Mouse (Mus musculus) urinary bladder, postnatal 25 days (tissue): ENCODE data around the gene Aldh1l1.

Source experiments
- DNase-seq: peaks from one replicate; pipeline ENCODE4 v3.0.0; 2022; ENCODE audit warnings: low spot score

Gene Aldh1l1

GRCm38 (mm10) chr6:90486176-90486921, at the start of gene Aldh1l1:
TSS of gene Aldh1l1 (plus strand) at chr6:90486427.
- no peak for DNase-seq

DNA sequence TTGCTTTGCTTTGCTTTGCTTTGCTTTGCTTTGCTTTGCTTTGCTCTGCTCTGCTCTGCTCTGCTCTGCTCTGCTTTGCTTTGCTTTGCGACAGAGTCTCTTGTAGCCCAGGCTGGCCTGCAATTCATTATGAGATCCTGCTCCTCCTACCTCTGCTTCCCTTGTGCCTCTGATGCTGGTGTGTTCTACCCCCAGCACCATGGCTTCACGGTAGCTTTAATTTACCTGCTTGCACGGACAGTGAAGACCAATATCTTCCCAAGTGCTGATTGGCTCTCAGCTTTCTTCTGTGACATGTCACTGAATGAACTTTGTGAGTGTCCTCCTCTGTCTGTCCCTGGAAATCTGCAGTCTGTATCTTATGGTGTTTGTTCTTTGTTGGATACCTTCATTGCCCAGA, 49.2 kb upstream of the Aldh1l1 start:
- no peak for DNase-seq

DNA sequence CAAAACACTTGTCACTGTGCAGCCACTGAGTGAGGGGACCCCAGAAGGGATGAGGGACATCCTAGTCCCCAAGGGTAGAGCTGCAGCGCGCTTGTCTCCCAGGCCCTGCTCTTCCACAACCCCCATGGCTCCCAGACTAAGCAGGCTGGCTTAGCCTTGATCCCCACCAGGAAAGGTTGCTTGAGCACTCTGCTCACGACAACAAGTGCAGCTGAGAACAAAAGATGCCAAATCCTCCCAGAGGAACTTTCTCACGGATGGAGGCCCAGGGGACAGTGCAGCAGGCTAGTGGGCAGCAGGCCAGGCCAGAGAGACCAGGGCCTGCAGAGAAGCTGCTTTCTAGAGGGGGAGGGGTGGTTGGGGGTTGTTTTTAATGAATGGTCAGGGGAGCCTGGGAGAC, 39.3 kb upstream of the Aldh1l1 start:
- no peak for DNase-seq

GRCm38 (mm10) chr6:90450179-90450578, 36.0 kb upstream of the Aldh1l1 start:
- peak; percentile 86 for DNase-seq

DNA sequence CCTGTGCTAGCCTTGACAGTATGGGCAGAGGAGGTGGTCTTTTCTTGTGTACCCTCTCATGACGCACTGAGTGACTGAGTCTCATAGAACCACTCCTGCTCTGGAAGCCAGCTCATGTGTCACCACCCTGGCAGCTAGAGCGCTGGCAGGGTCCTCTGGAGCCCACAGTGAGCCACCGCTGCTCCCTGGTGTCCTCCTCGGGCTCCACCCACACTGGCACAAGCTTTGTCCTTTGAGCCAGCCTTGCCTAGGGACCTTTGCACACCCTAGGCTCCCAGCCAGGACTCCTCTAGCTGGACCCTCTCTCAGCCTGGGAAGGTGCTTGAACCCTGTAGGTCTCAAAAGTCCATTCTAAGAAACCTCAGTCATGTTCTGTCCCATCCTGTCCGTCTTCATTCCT, 35.5 kb upstream of the Aldh1l1 start:
- DNase-seq: no peak

GRCm38 (mm10) chr6:90451512-90451911, 34.7 kb upstream of the Aldh1l1 start:
- DNase-seq: no peak

GRCm38 (mm10) chr6:90452603-90453002, 33.6 kb upstream of the Aldh1l1 start:
- no peak for DNase-seq

GRCm38 (mm10) chr6:90453751-90454150, 32.5 kb upstream of the Aldh1l1 start:
- no peak for DNase-seq

GRCm38 (mm10) chr6:90457421-90457820, 28.8 kb upstream of the Aldh1l1 start:
- DNase-seq: no peak

DNA sequence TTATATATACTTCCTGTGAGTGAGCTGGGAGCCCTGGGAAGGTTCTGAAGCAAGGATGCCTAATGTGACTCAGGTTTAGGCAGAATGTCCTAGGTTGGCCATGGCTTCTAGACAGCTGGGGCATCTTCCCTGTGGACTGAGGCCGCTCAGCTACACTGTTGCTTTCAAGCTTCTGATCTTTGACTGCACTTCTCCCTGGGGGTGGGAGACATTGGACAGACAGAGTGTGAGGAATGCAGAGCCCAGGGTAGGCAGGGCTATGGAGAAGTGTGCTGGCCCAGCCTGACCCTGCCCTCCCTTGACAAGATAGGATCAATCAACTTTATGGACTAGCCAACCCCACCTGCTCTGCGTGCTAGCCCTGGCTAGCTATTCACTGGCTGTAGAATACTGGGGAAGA, 25.0 kb upstream of the Aldh1l1 start:
- no peak for DNase-seq

- DNase-seq: no peak
These were observed 24.5 kb upstream of the Aldh1l1 start for GRCm38 (mm10) chr6:90461771-90462170.

DNA sequence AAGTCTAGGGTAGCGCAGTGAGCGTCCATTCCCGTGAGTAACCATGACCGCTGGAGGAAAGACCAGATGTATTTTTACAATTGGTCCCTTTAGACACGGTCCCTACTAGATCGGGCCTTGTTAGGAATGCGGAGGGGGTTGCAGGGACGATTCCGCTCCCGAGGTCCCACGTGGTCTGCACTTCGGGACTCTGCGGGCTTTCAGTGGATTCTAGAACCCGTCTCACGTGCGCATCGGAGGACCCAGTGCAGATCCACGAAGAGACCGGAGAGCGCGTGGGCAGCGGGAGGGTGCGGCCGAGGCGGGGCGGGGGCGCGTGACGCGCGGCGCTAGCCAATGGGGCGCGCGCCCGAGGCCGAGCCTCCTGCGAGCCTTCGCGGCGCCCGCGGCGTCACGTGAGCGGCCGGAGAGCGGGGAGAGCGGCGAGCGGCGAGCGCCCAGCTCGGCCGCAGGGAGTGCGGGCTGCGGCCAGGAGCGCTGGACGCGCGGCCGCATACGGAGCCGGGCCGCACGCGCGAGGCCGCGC, 24.0 kb upstream of the Aldh1l1 start, which contains the start of gene Klf15:
TSS of gene Klf15 (plus strand) at position 396 of the 526 bp plus-strand sequence.
- peak; percentile 77 for DNase-seq

DNA sequence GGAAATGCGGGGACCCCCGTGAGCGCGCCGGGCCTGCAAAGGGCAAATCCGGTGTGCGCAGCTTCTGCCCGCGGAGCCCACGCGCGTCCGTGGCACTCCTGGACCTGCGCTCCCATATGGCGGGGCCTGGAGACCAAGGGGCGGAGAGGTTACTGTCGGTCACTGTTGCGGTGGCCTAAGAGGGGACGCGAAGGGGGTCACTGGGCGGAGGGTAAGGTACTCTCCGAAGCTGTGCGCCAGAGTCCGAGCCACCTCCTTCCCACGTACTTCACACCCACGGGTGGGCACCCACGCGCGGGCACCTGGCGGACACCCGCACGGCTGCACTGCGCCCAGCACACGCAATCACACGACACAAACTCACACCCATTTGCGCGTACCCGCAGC, 23.4 kb upstream of the Aldh1l1 start:
- DNase-seq: peak; percentile 15

DNA sequence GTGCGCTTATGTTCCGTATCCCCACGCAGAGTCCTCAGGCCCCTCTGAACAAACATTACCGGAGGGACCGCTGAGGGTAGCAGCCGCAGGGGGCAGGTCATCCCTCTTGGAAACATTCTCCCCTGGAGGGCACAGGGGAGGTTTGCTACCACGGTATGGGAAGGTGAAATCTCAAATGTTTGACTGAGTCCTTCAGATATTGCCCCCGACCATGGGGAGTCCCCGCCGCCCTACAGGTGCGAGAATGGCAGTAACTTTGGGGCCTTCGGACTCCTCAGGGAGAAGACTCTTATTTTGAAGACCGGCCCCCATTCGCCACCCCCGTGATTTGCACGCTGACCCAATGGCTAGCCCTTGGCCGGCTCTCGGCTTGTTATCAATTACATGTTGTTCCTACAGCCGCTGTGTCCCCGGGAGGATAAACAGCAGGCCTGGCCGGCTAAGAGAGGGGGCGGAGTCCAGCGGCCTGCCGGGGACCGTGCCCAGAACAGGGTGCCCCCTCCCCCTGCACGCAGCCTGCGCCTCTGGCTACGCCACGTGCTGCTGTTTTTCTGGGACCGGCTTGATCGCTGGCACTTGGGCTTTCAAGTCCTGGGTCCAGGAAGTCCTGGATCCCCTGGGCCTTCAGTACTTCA, 22.9 kb upstream of the Aldh1l1 start:
- DNase-seq: peak; percentile 70

DNA sequence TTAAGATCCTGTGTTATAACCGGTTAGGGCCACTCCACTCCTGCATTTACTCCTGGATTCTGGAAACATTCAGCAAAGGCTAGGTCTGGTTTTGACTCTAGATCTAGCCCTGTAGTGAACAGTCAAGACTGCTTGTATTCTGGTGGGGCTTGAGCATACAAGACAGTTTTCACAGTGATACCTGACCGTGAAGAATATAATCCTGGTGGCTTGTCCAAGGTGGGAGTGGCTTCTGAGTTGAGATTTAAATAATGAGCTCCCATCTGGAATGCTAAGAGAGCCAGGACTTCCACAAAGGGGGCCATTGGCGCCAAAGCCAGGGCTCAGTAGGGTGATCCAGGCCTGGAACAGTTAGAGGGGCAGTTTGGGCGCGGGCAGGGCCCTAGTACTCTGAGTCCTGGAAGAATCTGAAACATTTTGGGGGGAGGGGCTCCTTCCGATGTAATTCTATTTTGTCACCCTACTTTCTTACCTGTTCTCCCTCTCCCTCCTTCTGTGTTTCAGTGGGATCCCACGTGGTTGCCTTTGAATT, 22.3 kb upstream of the Aldh1l1 start:
- no peak for DNase-seq

DNA sequence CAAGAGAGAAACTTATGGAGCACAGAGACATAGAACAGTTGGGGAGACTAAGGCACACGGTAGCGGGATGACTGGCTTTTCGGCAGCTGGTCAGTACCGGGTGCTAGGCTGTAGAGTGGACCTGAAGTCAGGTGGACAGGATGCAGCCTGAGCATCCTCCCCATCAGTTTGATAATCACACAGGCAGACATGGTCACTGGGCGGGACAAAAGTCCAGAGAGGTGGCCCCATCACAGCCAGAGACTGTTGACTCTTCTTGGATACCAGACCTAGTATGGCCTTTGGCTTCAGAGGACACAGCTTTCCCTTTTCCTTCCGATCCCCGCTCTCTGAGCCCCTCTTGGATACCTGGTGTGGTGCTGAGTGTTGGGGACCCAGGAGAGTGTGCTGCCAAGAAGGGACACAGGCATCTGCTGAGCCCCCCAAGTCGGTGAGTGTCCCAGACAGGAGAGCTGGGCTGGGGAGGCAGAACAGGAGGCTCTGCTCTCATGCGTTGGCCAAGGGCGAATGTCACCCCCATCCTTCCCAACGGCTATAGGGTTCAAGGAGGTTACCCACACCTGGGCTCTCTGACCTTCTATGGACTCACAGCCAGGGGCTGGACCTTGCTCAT, 21.1 kb upstream of the Aldh1l1 start:
- no peak for DNase-seq

DNA sequence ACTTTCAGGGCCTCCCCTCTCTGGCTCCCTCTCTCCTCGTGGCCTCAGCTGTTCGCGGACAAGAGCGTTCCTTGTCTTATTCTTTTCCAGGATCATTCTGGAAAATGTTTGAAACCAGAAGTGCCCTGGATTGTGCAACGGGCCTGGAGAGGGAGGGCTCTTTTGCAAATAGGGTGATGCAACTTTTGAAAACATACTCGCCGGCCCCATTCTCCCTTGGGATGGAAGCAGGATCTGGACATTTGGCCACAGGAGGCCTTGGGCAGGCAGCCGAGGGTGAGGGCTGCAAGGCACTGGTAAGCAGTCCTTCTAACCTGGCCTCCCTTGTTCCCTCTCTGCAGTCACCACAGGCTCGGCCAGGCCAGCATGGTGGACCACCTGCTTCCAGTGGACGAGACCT, 20.1 kb upstream of the Aldh1l1 start:
- peak; percentile 24 for DNase-seq

GRCm38 (mm10) chr6:90466847-90467410, 19.3 kb upstream of the Aldh1l1 start:
- no peak for DNase-seq

DNA sequence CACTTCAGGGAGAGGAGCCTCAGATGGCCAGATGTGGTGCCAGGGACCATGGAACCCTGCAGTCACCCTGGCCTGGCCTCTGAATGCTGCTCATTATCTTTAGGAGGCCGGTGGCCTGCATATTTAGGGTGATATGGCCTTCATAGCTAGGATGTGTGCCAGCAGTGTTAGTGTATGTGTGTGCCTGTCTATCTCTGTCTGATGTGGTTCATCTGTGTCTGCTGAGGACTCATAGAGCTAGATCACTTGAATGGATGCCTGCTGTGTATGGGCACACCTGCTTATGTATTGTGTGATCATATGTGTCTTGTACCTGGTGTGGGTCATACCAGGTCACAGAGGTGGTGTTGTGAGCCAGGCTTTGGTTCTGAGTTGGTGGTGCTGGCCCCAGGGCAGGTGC, 18.0 kb upstream of the Aldh1l1 start:
- no peak for DNase-seq

DNA sequence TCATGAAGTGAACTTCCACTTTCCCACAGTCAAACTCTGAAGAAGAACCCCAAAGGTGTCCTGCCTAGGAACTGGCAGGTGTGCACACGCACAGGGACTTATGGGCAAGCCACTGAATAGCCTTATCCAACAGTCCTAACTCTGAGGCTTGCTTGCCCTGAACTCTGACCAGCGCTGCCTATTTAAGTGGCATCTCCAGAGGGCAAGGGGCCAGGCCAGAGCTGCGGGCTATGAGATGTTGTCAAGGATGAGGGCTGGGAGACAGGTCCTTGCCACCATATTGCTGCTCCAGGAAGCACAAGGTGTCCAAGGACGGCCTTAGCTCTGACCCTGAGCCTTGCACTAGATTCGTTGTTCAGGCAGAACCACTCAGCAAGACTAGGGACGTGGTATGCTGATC, 17.2 kb upstream of the Aldh1l1 start:
- DNase-seq: no peak

GRCm38 (mm10) chr6:90470255-90470654, 16.0 kb upstream of the Aldh1l1 start:
- no peak for DNase-seq

GRCm38 (mm10) chr6:90470947-90471541, 15.2 kb upstream of the Aldh1l1 start:
- DNase-seq: no peak
